Mouse (Mus musculus): ENCODE measurements around the gene Atxn1. TPM values are rescaled to one million over a fixed set of nuclear protein-coding genes. Genes with fewer than 3 reads are reported as not detected.

Gene Atxn1
- total RNA-seq, 4 experiments from 2014 or later = 123 to 159 (median 132) TPM

DNA sequence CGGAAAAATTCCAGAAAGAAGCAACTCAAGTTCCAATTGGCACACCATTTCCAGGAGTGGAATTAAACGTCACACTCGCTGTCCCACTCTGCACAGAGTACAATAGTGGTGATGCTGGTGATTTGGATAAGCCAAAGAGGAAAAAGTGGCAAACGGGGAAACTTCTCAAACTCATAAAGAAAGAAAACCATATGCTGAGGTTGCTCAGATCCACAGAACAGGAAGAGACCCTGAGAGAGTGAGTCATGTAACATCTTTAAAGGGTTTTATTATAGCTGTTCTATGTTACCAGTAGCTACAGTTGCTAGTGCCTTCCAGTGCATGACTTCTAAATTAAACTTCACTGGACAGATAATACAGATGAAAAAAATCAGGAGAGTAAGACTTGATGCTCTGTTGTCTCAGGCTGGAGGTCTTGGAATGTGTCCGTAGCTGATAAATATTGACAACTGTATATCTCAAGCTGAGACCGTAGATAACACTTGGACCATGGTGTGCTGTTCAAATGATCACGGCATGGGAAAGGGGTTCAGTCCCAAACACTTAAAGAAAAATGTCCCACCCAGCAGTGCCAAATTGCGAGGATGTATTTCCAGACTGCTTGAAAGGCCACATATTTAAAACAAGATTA, 98.1 kb downstream of the Atxn1 start:
- DNase-seq (ENCODE audit: low spot score in 2 of 2) = no peak

GRCm38 (mm10) chr13:45865620-45866019, 99.2 kb downstream of the Atxn1 start:
- no peak for DNase-seq (ENCODE audit: low spot score in 2 of 2)

DNA sequence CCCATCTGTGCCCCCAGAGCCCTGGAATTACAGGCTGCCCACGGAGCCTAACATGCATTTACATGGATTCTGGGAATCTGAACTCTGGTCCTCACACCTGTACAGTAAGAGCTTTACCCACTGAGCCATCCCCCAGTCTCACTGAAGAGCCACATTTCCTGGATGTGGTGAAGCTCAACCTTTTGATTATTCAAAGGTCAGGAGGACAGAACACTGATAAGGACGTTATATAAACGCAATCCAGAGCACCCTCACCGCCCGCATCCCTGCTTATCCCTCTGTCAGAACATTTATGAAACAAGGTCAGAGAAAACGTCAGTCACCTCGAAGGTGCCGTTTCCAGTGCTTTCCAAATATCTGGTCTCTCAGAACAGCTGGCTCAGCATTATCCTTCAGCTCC, 101.0 kb downstream of the Atxn1 start:
- DNase-seq (ENCODE audit: low spot score in 2 of 2) = no peak

GRCm38 (mm10) chr13:45861885-45862605, 102.8 kb downstream of the Atxn1 start:
- DNase-seq (ENCODE audit: low spot score in 2 of 2) = no peak

DNA sequence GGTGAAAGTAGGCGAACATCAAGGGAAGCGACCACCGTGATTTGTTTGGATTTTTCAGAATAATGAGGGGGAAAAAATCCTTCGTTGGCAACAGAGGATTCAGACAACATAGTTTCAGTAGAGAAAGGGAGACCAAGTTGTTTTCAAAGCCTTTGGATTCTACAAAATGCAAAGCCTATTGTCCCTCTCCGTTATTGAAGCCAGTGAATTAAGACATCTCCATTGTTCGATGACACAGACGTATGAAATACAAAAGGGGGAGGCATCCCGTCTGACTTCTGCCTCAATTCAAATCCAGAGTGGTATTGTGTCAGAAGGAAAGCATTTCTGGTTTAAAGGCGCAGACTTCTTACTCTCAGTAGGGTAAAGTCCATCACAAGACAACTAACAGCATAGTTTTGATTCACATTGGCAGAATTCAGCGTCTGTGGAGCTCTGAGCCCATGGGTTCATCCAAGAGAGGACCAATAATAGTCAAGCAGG, 103.7 kb downstream of the Atxn1 start:
- DNase-seq (ENCODE audit: low spot score in 2 of 2) = no peak

- no peak for DNase-seq (ENCODE audit: low spot score in 2 of 2)
Measured at GRCm38 (mm10) chr13:45859081-45859709, 105.6 kb downstream of the Atxn1 start.

GRCm38 (mm10) chr13:45857416-45857815, 107.4 kb downstream of the Atxn1 start:
- no peak for DNase-seq (ENCODE audit: low spot score in 2 of 2)

DNA sequence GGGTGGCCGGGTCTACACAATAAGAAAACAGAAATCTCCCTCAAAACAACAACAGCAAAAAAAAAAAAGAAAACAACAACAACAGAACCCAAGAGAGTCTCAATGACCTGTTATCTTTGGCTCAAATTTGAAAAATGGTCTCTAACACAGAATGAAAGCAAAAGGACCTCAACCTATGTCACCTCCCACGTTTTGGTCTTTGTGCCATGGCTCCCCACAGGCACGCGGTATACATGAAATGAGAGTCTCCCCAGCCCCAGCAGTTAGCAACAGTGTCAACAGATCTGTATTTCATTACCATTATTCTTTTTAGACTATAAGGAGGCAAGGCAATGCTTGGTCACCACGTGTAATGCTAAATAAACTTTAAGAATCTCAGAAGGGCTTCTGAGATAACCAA, 110.3 kb downstream of the Atxn1 start:
- DNase-seq (ENCODE audit: low spot score in 2 of 2) = no peak

- DNase-seq (ENCODE audit: low spot score in 2 of 2) = no peak
Measured at GRCm38 (mm10) chr13:45853691-45854090, 111.1 kb downstream of the Atxn1 start.

- DNase-seq (ENCODE audit: low spot score in 2 of 2) = no peak
Measured at GRCm38 (mm10) chr13:45852288-45852687, 112.5 kb downstream of the Atxn1 start.

- DNase-seq (ENCODE audit: low spot score in 2 of 2) = no peak
Measured at GRCm38 (mm10) chr13:45851746-45852145, 113.1 kb downstream of the Atxn1 start.

- DNase-seq (ENCODE audit: low spot score in 2 of 2) = no peak
Measured at GRCm38 (mm10) chr13:45851156-45851555, 113.7 kb downstream of the Atxn1 start.

- no peak for DNase-seq (ENCODE audit: low spot score in 2 of 2)
Measured at GRCm38 (mm10) chr13:45850181-45850974, 114.4 kb downstream of the Atxn1 start.

GRCm38 (mm10) chr13:45849145-45850023, 115.4 kb downstream of the Atxn1 start:
- no peak for DNase-seq (ENCODE audit: low spot score in 2 of 2)

DNA sequence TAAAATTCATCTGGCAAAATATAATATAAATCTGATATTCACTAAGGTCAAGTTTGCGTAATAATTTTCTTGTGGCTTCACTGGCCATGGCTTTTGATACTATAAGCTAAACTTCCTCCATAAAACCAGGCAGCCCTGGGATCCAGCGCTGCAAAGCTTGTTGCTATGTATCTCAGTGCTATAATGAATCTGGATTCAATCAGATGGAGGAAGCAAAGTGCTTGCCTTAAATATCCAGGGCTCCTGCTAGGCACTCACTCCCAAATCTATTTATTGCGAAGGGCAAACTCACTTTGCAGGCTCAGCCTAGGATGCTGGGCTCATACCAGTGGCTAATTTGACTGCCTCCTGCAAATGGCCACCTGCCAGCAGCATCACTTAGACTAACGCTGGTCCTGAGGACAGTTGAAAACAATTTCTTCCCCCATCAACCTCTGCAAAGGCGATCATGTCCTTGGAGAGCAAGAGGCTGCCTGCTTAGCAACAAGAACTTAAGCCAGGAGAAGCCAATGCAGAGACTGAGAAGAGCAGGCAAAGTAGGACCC, 122.2 kb downstream of the Atxn1 start:
- DNase-seq (ENCODE audit: low spot score in 2 of 2) = no peak

DNA sequence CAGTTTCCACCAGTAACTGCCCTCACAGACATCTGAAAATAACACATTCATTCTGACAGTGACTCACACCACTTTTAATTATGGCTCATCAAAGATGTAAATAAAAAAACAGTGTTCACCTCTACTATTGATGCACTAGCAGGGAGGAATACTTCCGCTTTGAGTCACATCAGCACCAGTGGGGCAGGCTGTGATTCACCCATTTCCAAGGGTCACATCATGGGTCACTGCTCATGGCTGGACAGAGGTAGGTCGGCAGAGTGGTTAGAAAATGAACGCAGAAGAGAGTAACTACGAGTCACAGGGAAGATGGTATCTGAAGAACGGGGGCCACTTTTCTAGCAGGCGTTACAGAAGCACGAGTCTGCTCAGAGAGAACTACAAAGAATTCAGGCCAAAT, 124.9 kb downstream of the Atxn1 start:
- no peak for DNase-seq (ENCODE audit: low spot score in 2 of 2)

- no peak for DNase-seq (ENCODE audit: low spot score in 2 of 2)
Measured at GRCm38 (mm10) chr13:45837609-45838220, 127.1 kb downstream of the Atxn1 start.

GRCm38 (mm10) chr13:45836377-45837054, 128.3 kb downstream of the Atxn1 start:
- no peak for DNase-seq (ENCODE audit: low spot score in 2 of 2)

GRCm38 (mm10) chr13:45834300-45834699, 130.5 kb downstream of the Atxn1 start:
- no peak for DNase-seq (ENCODE audit: low spot score in 2 of 2)

Measured in layer of hippocampus, adult 8-10 months (tissue).